Mouse (Mus musculus) CH12.LX (cell line): ENCODE results near the gene Prss38. TPM values are rescaled to one million over a fixed set of nuclear protein-coding genes. Genes with fewer than 3 reads are reported as not detected.
A peak's percentile ranks its signal among the peaks of the same experiment; 100 is the strongest.

Experiments used
- DNase-seq: peaks from one replicate; pipeline ENCODE4 v3.0.0-alpha.2; 2013; ENCODE audit errors: extremely low read depth
- H3K27ac ChIP-seq: 2 replicates; pipeline ENCODE4 v1.5.1; 2012; ENCODE audit warnings: low read depth, mild to moderate bottlenecking, control low read depth, moderate library complexity; ENCODE audit not compliant: insufficient read depth
- H3K27me3 ChIP-seq: replicated peaks from 2 replicates; pipeline ENCODE3; 2012; ENCODE audit warnings: inconsistent platforms
- H3K36me3 ChIP-seq, 2 experiments: replicated peaks in 1 of 2; 2 replicates each; pipeline versions ENCODE3 to v1.6.1; 2012; ENCODE audit warnings: inconsistent platforms in 1 of 2, low read length in 1 of 2, mild to moderate bottlenecking in 1 of 2, mixed read lengths in 1 of 2, moderate library complexity in 1 of 2; ENCODE audit not compliant: control insufficient read depth in 1 of 2, insufficient read depth in 1 of 2
- H3K4me1 ChIP-seq, 2 experiments: 2 replicates each; pipeline ENCODE4 v1.6.1; 2012; ENCODE audit warnings: inconsistent platforms in 1 of 2, moderate library complexity in 1 of 2; ENCODE audit not compliant: insufficient read depth in 2 of 2, control insufficient read depth in 1 of 2
- H3K4me2 ChIP-seq: 2 replicates; pipeline ENCODE4 v1.6.1; 2012; ENCODE audit warnings: low read depth, mild to moderate bottlenecking, control low read depth; ENCODE audit not compliant: poor library complexity, insufficient read depth, severe bottlenecking
- H3K4me3 ChIP-seq, 3 experiments: fragments of 150-350 bp in 1 of 3; sonication (generic) in 1 of 3; replicated peaks in 1 of 3; 2 replicates each; pipeline versions ENCODE3 to v1.5.1; 2011 to 2012; ENCODE audit warnings: low read depth in 2 of 3, low read length in 2 of 3, mild to moderate bottlenecking in 2 of 3, moderate library complexity in 2 of 3, control low read depth in 1 of 3, improper control_type of control experiment in 1 of 3, inconsistent platforms in 1 of 3, mixed read lengths in 1 of 3; ENCODE audit not compliant: poor library complexity in 1 of 3
- H3K79me2 ChIP-seq: replicated peaks from 2 replicates; pipeline ENCODE4 v1.6.1; 2012; ENCODE audit warnings: mild to moderate bottlenecking, moderate library complexity; ENCODE audit not compliant: control insufficient read depth, poor library complexity, insufficient read depth, severe bottlenecking; ENCODE audit errors: extremely low read depth
- H3K9ac ChIP-seq: 2 replicates; pipeline ENCODE4 v1.6.1; 2012; ENCODE audit warnings: low read depth, mild to moderate bottlenecking, control low read depth, moderate library complexity; ENCODE audit not compliant: insufficient read depth
- H3K9me3 ChIP-seq: replicated peaks from 2 replicates; pipeline ENCODE3; 2012; ENCODE audit warnings: low read length, inconsistent platforms, mixed read lengths
- BHLHE40 ChIP-seq: IDR thresholded peaks from 2 replicates; pipeline ENCODE4 v1.6.1; 2011; ENCODE audit warnings: mild to moderate bottlenecking, low read depth, low read length, improper control_type of control experiment
- EP300 ChIP-seq: IDR thresholded peaks from 2 replicates; pipeline ENCODE4 v1.6.1; 2011; ENCODE audit warnings: low read length, improper control_type of control experiment
- ETS1 ChIP-seq: conservative IDR thresholded peaks from 2 replicates; pipeline ENCODE4 v1.6.1; 2012; ENCODE audit warnings: low read depth, mild to moderate bottlenecking, inconsistent platforms, low read length, improper control_type of control experiment, moderate library complexity
- GABPA ChIP-seq: IDR thresholded peaks from 2 replicates; pipeline ENCODE4 v1.6.1; 2012; ENCODE audit warnings: low read depth, low read length, improper control_type of control experiment, inconsistent platforms; ENCODE audit not compliant: insufficient replicate concordance
- IRF4 ChIP-seq: IDR thresholded peaks from 2 replicates; pipeline ENCODE4 v1.6.1; 2014; ENCODE audit warnings: low read depth, mild to moderate bottlenecking, inconsistent platforms, low read length, improper control_type of control experiment
- JUN ChIP-seq: IDR thresholded peaks from 2 replicates; pipeline ENCODE4 v1.6.1; 2011; ENCODE audit warnings: low read depth, mild to moderate bottlenecking, low read length, improper control_type of control experiment, moderate library complexity; ENCODE audit not compliant: insufficient read depth
- KAT2A ChIP-seq: IDR thresholded peaks from 2 replicates; pipeline ENCODE4 v1.6.1; 2012; ENCODE audit warnings: low read length, improper control_type of control experiment, inconsistent platforms; ENCODE audit not compliant: insufficient replicate concordance
- MAFK ChIP-seq: IDR thresholded peaks from 2 replicates; pipeline ENCODE4 v1.6.1; 2011; ENCODE audit warnings: low read length, improper control_type of control experiment; ENCODE audit not compliant: insufficient replicate concordance
- MAX ChIP-seq: IDR thresholded peaks from 2 replicates; pipeline ENCODE4 v1.6.1; 2011; ENCODE audit warnings: low read length, improper control_type of control experiment
- MAZ ChIP-seq: IDR thresholded peaks from 2 replicates; pipeline ENCODE4 v1.6.1; 2012; ENCODE audit warnings: low read depth, mild to moderate bottlenecking, inconsistent platforms, low read length, improper control_type of control experiment, moderate library complexity
- MEF2A ChIP-seq: IDR thresholded peaks from 2 replicates; pipeline ENCODE4 v1.6.1; 2014; ENCODE audit warnings: low read depth, mild to moderate bottlenecking, inconsistent platforms, low read length, improper control_type of control experiment, borderline replicate concordance
- NELFE ChIP-seq: IDR thresholded peaks from 2 replicates; pipeline ENCODE4 v1.6.1; 2011; ENCODE audit warnings: low read depth, low read length, improper control_type of control experiment
- PAX5 ChIP-seq: IDR thresholded peaks from 2 replicates; pipeline ENCODE4 v1.6.1; 2012; ENCODE audit warnings: low read length, inconsistent platforms, mixed read lengths
- RAD21 ChIP-seq: IDR thresholded peaks from 2 replicates; pipeline ENCODE4 v1.6.1; 2011; ENCODE audit warnings: low read depth, mild to moderate bottlenecking, low read length, improper control_type of control experiment, moderate library complexity
- RCOR1 ChIP-seq: conservative IDR thresholded peaks from 2 replicates; pipeline ENCODE4 v1.6.1; 2012; ENCODE audit warnings: low read depth, mild to moderate bottlenecking, inconsistent platforms, low read length, improper control_type of control experiment
- SIN3A ChIP-seq: IDR thresholded peaks from 2 replicates; pipeline ENCODE4 v1.6.1; 2012; ENCODE audit warnings: low read length, improper control_type of control experiment, inconsistent platforms
- SMC3 ChIP-seq: IDR thresholded peaks from 2 replicates; pipeline ENCODE4 v1.6.1; 2011; ENCODE audit warnings: low read depth, low read length, improper control_type of control experiment
- TBP ChIP-seq: conservative IDR thresholded peaks from 2 replicates; pipeline ENCODE4 v1.6.1; 2011; ENCODE audit warnings: low read depth, low read length, improper control_type of control experiment
- UBTF ChIP-seq: IDR thresholded peaks from 2 replicates; pipeline ENCODE4 v1.6.1; 2012; ENCODE audit warnings: low read depth, mild to moderate bottlenecking, inconsistent platforms, low read length, improper control_type of control experiment, moderate library complexity
- USF1 ChIP-seq: IDR thresholded peaks from 2 replicates; pipeline ENCODE4 v1.6.1; 2014; ENCODE audit warnings: low read depth, mild to moderate bottlenecking, inconsistent platforms, low read length, improper control_type of control experiment
- USF2 ChIP-seq: conservative IDR thresholded peaks from 2 replicates; pipeline ENCODE4 v1.6.1; 2011; ENCODE audit warnings: low read depth, low read length, improper control_type of control experiment
- ZC3H11A ChIP-seq: IDR thresholded peaks from 2 replicates; pipeline ENCODE4 v1.6.1; 2012; ENCODE audit warnings: low read depth, mild to moderate bottlenecking, inconsistent platforms, low read length, improper control_type of control experiment
- ZMIZ1 ChIP-seq: IDR thresholded peaks from 2 replicates; pipeline ENCODE4 v1.6.1; 2012; ENCODE audit warnings: low read depth, mild to moderate bottlenecking, inconsistent platforms, low read length, improper control_type of control experiment
- ZNF384 ChIP-seq: IDR thresholded peaks from 2 replicates; pipeline ENCODE4 v1.6.1; 2012; ENCODE audit warnings: low read depth, low read length, improper control_type of control experiment, inconsistent platforms
- dilution Hi-C: fragments of 300-500 bp; cut with MboI; formaldehyde crosslinking; loops from 2 replicates; pipeline ENCODE4 v1.14.3; 2020; ENCODE audit warnings: low sequenced_read_pairs; ENCODE audit not compliant: extremely low pct_unique_long_range_greater_than_20kb, extremely low pct_ligation_motif_present
- in situ Hi-C: fragments of 300-500 bp; cut with MboI; formaldehyde crosslinking; loops from 3 replicates; pipeline ENCODE4 v1.14.3; 2019; ENCODE audit warnings: low sequenced_read_pairs, low pct_ligation_motif_present, low pct_unique_long_range_greater_than_20kb, mixed read lengths
- polyA plus RNA-seq: library from polyadenylated mRNA; unstranded; fragments of >175 nt; gene quantifications from 2 replicates; pipeline ENCODE4 v1.2.1, GENCODE M21; 2012; ENCODE audit warnings: low read depth; ENCODE audit not compliant: insufficient read length
- total RNA-seq, 2 experiments: library from RNA; depleted of rRNA; stranded (reverse); fragments of 300-350 nt in 1 of 2; fragments of >200 nt in 1 of 2; gene quantifications; 2 replicates each; pipeline ENCODE4 v1.2.3; 2012 to 2014

Gene Prss38
- total and polyA plus RNA-seq, 3 experiments = not detected

GRCm38 (mm10) chr11:59390470-59390869, 15.0 kb upstream of the Prss38 start:
- Histone ChIP-seq H3K79me2 (no peaks in the 10 kb centered on the region), H3K4me1 (peaks cover 6 to 7% of the 10 kb centered on the region in 2 experiments), H3K4me2 (no peak overlapping the region), H3K4me3 (no peak overlapping the region), H3K27ac (no peak overlapping the region), H3K27me3 (no peaks in the 10 kb centered on the region), H3K36me3 (no peaks in the 10 kb centered on the region), H3K9me3 (no peaks in the 10 kb centered on the region), H3K9ac (no peak overlapping the region)
- DNase-seq = no peak
- in situ Hi-C loops (no loop called here), dilution Hi-C loops (no loop called here)
- TF ChIP-seq NELFE (no peak), SIN3A (no peak), TBP (no peak), MAX (no peak), SMC3 (no peak), ETS1 (no peak), KAT2A (no peak), MAZ (no peak), RCOR1 (no peak), UBTF (no peak)

GRCm38 (mm10) chr11:59389617-59390016, 14.2 kb upstream of the Prss38 start:
- in situ Hi-C loops = no loop called here
- H3K36me3 ChIP-seq = no peaks in the 10 kb centered on the region
- no peaks in the 10 kb centered on the region for H3K27me3 ChIP-seq
- no peak overlapping the region for H3K4me2 ChIP-seq
- dilution Hi-C loops = no loop called here
- H3K9ac ChIP-seq = no peak overlapping the region
- no peak overlapping the region for H3K4me3 ChIP-seq
- TF ChIP-seq BHLHE40 (peak; percentile 66), KAT2A (no peak), RCOR1 (no peak)
- TF ChIP-seq, all 38 proteins: peak for 1
- peaks cover 13% of the 10 kb centered on the region in 2 experiments for H3K4me1 ChIP-seq
- no peak overlapping the region for H3K27ac ChIP-seq
- DNase-seq = no peak
- no peaks in the 10 kb centered on the region for H3K9me3 ChIP-seq
- H3K79me2 ChIP-seq = no peaks in the 10 kb centered on the region

DNA sequence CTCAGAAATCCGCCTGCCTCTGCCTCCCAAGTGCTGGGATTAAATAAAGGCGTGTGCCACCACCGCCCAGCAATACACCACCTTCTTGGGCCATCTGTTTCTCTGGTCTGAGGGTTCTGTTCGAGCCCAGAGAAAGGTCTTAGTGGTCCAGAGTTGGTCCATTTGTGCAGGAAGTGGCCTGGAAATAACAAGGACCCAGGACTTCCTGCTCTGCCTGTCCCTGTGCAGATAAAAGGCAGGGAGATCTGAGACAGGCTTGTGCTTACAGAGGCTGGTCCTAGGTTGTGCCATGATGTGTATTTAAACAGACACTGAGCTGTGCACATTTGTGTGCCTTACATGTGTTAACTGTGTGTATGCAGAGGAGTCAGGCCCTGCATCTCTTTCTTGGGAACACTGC, 13.3 kb upstream of the Prss38 start:
- no peak for DNase-seq
- Histone ChIP-seq H3K4me2 (no peak overlapping the region), H3K36me3 (no peaks in the 10 kb centered on the region), H3K9ac (no peak overlapping the region), H3K4me3 (no peak overlapping the region), H3K9me3 (no peaks in the 10 kb centered on the region), H3K4me1 (peaks cover 19 to 20% of the 10 kb centered on the region in 2 experiments), H3K27me3 (no peaks in the 10 kb centered on the region), H3K27ac (no peak overlapping the region), H3K79me2 (no peaks in the 10 kb centered on the region)
- dilution Hi-C loops (no loop called here), in situ Hi-C loops (no loop called here)
- no peak for TF ChIP-seq MEF2A
- no peak for TF ChIP-seq MAZ
- no peak for TF ChIP-seq ZNF384
- TF ChIP-seq UBTF = no peak
- TF ChIP-seq SMC3 = no peak
- TF ChIP-seq IRF4 = no peak
- no peak for TF ChIP-seq ZMIZ1
- no peak for TF ChIP-seq MAX
- no peak for TF ChIP-seq NELFE
- TF ChIP-seq BHLHE40 = no peak
- no peak for TF ChIP-seq MAFK
- TF ChIP-seq SIN3A = no peak
- no peak for TF ChIP-seq EP300
- TF ChIP-seq JUN = no peak
- no peak for TF ChIP-seq PAX5
- no peak for TF ChIP-seq ZC3H11A
- no peak for TF ChIP-seq USF2
- no peak for TF ChIP-seq USF1
- TF ChIP-seq RAD21 = no peak
- TF ChIP-seq GABPA = no peak
